Mouse (Mus musculus): ENCODE results near the gene 4930556J24Rik.

GRCm38 (mm10) chr11:3963155-3963554 is 13.4 kb downstream of the 4930556J24Rik start:
- TF ChIP-seq CTCF (IDR thresholded peaks at IDR 0.05; ENCODE audit: low read depth) = no peak
- TF ChIP-seq EP300 (IDR thresholded peaks at IDR 0.05; ENCODE audit: low read depth) = no peak

Measured in liver, postnatal 0 days (tissue).